Mouse (Mus musculus) embryonic fibroblast, embryonic 13.5 days (primary cell): ENCODE results near the gene Arhgef39. TPM values are rescaled to one million over a fixed set of nuclear protein-coding genes. Genes with fewer than 3 reads are reported as not detected.
"Not testable (repeated sequence)": the region's sequence is repeated elsewhere in the genome, so short reads cannot be mapped to it uniquely, and the experiment has no call there.

Experiments used
- H3K27ac ChIP-seq: 2 replicates; pipeline ENCODE4 v1.5.1; 2012; ENCODE audit warnings: low read length, control low read depth, inconsistent platforms; ENCODE audit not compliant: insufficient read depth
- H3K4me1 ChIP-seq: 2 replicates; pipeline ENCODE4 v1.6.1; 2011; ENCODE audit warnings: low read length; ENCODE audit not compliant: control insufficient read depth, insufficient read depth
- H3K4me3 ChIP-seq: 2 replicates; pipeline ENCODE4 v1.5.1; 2011; ENCODE audit warnings: mild to moderate bottlenecking, control low read depth, low read length; ENCODE audit not compliant: insufficient read depth
- CTCF ChIP-seq: IDR thresholded peaks from 2 replicates; pipeline ENCODE4 v1.5.1; 2011; ENCODE audit warnings: mild to moderate bottlenecking, control low read depth, low read length, moderate library complexity, borderline replicate concordance; ENCODE audit not compliant: insufficient read depth
- POLR2A ChIP-seq: IDR thresholded peaks from 2 replicates; pipeline ENCODE4 v1.6.1; 2011; ENCODE audit warnings: low read depth, mild to moderate bottlenecking, control low read depth, low read length, moderate library complexity
- polyA plus RNA-seq: library from polyadenylated mRNA; stranded (reverse); fragments of >200 nt; gene quantifications from 2 replicates; pipeline ENCODE4 v1.2.4, GENCODE M21; 2011; ENCODE audit warnings: low read depth; ENCODE audit not compliant: missing spikeins, insufficient read length

Arhgef39 gene
- polyA plus RNA-seq, 1 experiment, result 12.8 TPM

- 0 out of 2 replicates have a peak, but pooled peaks cover 5% of the 10 kb centered on the region for H3K4me1 ChIP-seq
- no peak overlapping the region for H3K27ac ChIP-seq
- H3K4me3 ChIP-seq, result no peak overlapping the region
- TF ChIP-seq POLR2A (no peak), CTCF (no peak)
Observed at GRCm38 (mm10) chr4:43497946-43498345, 1.5 kb downstream of the Arhgef39 start.

GRCm38 (mm10) chr4:43497405-43497804 is 2.1 kb downstream of the Arhgef39 start:
- TF ChIP-seq CTCF (no peak), POLR2A (peak; percentile 11; the same call in 1 of the 2 replicates)
- Histone ChIP-seq H3K27ac (no peak overlapping the region), H3K4me1 (0 out of 2 replicates have a peak, but pooled peaks cover 5% of the 10 kb centered on the region), H3K4me3 (no peak overlapping the region)

GRCm38 (mm10) chr4:43496587-43496986 is 2.9 kb downstream of the Arhgef39 start:
- Histone ChIP-seq H3K4me1 (0 out of 2 replicates have a peak, but pooled peaks cover 5% of the 10 kb centered on the region), H3K27ac (no peak overlapping the region), H3K4me3 (no peak overlapping the region)
- TF ChIP-seq CTCF, result no peak
- TF ChIP-seq POLR2A, result no peak

GRCm38 (mm10) chr4:43493846-43494240 is 5.7 kb downstream of the Arhgef39 start:
- H3K4me1 ChIP-seq, result 0 out of 2 replicates have a peak, but pooled peaks cover 5% of the 10 kb centered on the region
- TF ChIP-seq POLR2A (no peak), CTCF (no peak)
- H3K4me3 ChIP-seq, result peak overlapping the region; percentile 83
- H3K27ac ChIP-seq, result peak overlapping the region; percentile 52; the same call in 1 of the 2 replicates

GRCm38 (mm10) chr4:43493186-43493845 is 6.2 kb downstream of the Arhgef39 start:
- Histone ChIP-seq H3K4me3 (peak overlapping the region; percentile 83), H3K4me1 (0 out of 2 replicates have a peak, but pooled peaks cover 5% of the 10 kb centered on the region), H3K27ac (peak overlapping the region; percentile 52)
- TF ChIP-seq CTCF (no peak), POLR2A (peak; percentile 95)

GRCm38 (mm10) chr4:43492821-43493185 is 6.7 kb downstream of the Arhgef39 start, which contains the start of gene Ccdc107:
Gene Ccdc107 (plus strand): TSS chr4:43492900.
- Histone ChIP-seq H3K27ac (peak within 1 kb of the TSS; percentile 52), H3K4me3 (peak within 1 kb of the TSS; percentile 83), H3K4me1 (0 out of 2 replicates have a peak, but pooled peaks cover 5% of the 10 kb centered on the region)
- no peak for TF ChIP-seq POLR2A
- TF ChIP-seq CTCF, result no peak

- H3K4me1 ChIP-seq, result 0 out of 2 replicates have a peak, but pooled peaks cover 5% of the 10 kb centered on the region
- no peak overlapping the region for H3K27ac ChIP-seq
- H3K4me3 ChIP-seq, result no peak overlapping the region
- TF ChIP-seq POLR2A (no peak), CTCF (no peak)
Observed at GRCm38 (mm10) chr4:43492101-43492820, 7.2 kb downstream of the Arhgef39 start.

GRCm38 (mm10) chr4:43490801-43491200 is 8.7 kb downstream of the Arhgef39 start:
- 0 out of 2 replicates have a peak, but pooled peaks cover 5% of the 10 kb centered on the region for H3K4me1 ChIP-seq
- no peak overlapping the region for H3K4me3 ChIP-seq
- H3K27ac ChIP-seq, result no peak overlapping the region
- TF ChIP-seq CTCF (no peak), POLR2A (no peak)

- no peak overlapping the region for H3K4me3 ChIP-seq
- TF ChIP-seq CTCF (no peak), POLR2A (no peak)
- H3K27ac ChIP-seq, result no peak overlapping the region
Observed at GRCm38 (mm10) chr4:43489611-43490010, 9.9 kb downstream of the Arhgef39 start.

GRCm38 (mm10) chr4:43485666-43486065 is 13.8 kb downstream of the Arhgef39 start:
- not testable (repeated sequence) for H3K27ac ChIP-seq, H3K4me1 ChIP-seq, H3K4me3 ChIP-seq

More at GRCm38 (mm10) chr4:43489611-43490010, 9.9 kb downstream of the Arhgef39 start:
- no peaks in the 10 kb centered on the region for H3K4me1 ChIP-seq
